Mouse (Mus musculus): ENCODE results near the gene Endog. TPM values are rescaled to one million over a fixed set of nuclear protein-coding genes. Genes with fewer than 3 reads are reported as not detected.

Endog gene
- polyA plus RNA-seq, 1 experiment from 2014 or later = 37.0 TPM

DNA sequence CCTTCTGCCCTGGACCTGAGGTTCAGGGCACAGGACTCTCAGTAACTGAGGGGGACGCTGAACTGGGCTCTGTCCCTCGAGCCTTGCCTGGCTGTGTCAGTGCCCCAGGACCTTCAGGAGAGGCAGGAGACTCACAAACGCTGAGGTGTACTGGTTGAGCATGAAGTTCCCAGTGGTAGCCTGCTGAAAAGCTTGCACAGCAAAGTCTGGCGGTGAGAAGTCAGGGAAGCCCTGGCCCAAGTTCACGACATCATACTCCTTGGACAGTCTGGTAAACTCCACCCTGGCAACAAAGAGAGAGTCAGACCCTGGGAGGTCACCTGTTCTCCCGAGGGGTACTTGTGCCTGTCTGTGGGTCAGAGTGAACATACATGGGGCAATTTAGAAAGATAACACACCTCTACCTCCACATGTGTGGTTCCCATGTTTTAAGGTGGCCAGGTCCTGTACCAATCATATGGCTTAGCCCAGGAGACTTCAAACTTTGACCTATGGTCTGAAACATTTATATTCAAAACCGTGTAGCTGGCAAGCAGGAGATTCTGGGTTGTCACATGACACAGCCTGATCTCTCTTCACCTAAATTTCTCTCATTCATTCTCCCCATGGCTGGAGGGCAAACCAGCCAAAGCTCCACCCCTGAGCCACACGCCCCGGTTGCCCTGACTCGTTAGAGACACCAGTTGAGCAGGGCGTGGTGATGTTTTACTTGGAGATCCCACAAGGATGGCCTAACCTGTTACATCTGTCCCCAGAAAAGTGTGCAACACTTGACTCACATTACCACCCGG is 20.7 kb downstream of the Endog start:
- H3K4me3 ChIP-seq = no peak overlapping the region
- H3K9me3 ChIP-seq (replicated peaks) = no peaks in the 10 kb centered on the region
- no peak overlapping the region for H3K9ac ChIP-seq
- no peaks in the 10 kb centered on the region for H3K27me3 ChIP-seq (replicated peaks)
- H3K4me1 ChIP-seq (replicated peaks) = no peaks in the 10 kb centered on the region
- 89% methylated on average over 12 of the region's 12 CpGs for WGBS
- H3K4me2 ChIP-seq = no peak overlapping the region
- H3K36me3 ChIP-seq = peaks cover 7% of the 10 kb centered on the region
- no peak overlapping the region for H3K27ac ChIP-seq (ENCODE audit: poor library complexity, severe bottlenecking)
- no peak for ATAC-seq (ENCODE audit: insufficient number of reproducible peaks, low FRiP score)

DNA sequence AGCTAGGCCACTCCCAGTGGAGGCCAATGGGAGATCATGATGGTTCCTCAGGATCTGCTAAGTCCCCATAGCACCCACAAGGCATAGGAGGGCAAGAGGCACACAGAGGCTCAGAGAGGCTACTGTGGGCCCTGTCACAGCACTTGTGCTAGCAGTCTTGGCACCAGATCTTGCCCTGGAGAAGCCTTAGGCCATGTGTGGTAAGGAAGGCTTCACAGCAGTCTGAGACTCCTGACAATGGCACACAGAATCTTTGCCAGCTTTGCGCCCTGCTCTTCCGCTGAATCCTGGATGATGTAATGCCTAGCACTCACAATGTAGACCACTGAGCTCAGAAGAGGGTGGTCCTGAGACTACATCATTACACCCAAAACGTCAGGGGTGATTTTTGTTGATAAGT is 23.4 kb downstream of the Endog start:
- Histone ChIP-seq H3K27ac (ENCODE audit: poor library complexity, severe bottlenecking) (no peak overlapping the region), H3K36me3 (peaks cover 4% of the 10 kb centered on the region; the same call in 1 of the 2 replicates), H3K4me3 (no peak overlapping the region), H3K4me1 (replicated peaks) (peaks cover 9% of the 10 kb centered on the region; the same call in 1 of the 2 replicates), H3K9me3 (replicated peaks) (no peaks in the 10 kb centered on the region), H3K27me3 (replicated peaks) (no peaks in the 10 kb centered on the region), H3K4me2 (no peak overlapping the region), H3K9ac (no peak overlapping the region)
- 72% methylated on average over 3 of the region's 3 CpGs for WGBS
- ATAC-seq (ENCODE audit: insufficient number of reproducible peaks, low FRiP score) = no peak

DNA sequence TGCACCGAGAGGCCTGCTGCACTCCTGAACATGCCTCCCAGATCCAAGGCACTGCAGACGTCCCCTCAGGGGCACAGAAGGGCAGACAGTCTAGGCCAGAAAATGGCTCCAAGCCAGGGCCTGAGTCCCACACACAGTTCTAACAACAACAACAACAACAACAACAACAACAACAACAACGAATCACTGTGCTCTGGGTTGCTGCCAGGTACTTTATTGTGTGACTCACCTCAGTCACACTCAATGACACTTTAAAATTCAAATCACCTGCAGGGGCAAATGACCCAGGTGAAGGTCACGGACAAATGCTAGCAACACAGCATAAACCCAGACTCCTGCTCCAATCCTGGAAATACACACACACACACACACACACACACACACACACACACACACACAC is 26.7 kb downstream of the Endog start:
- no peak for ATAC-seq (ENCODE audit: insufficient number of reproducible peaks, low FRiP score)
- 67% methylated on average over 4 of the region's 4 CpGs for WGBS

DNA sequence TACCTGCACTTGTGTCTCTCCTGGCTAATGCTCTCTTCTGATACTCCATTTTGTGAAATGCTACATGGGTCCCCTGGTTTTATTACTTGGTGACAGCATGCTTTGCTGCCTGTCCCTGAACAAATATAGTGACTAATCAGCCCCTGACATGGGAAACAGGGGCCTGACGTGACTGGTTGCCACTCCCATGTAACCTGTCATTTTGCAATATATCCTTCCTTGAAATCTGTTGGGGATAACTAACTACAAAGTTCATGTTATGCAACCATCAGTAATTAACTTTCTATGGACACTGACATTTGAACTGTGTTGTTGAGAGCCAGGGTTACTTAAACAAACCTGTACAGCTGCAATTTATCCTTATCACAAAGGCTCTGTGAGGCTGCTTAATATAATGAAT is 28.7 kb downstream of the Endog start:
- ATAC-seq (ENCODE audit: insufficient number of reproducible peaks, low FRiP score) = no peak
- WGBS = 35% methylated on average over 1 of the region's 1 CpGs
- no peak overlapping the region for H3K4me2 ChIP-seq
- H3K36me3 ChIP-seq = no peaks in the 10 kb centered on the region
- no peaks in the 10 kb centered on the region for H3K9me3 ChIP-seq (replicated peaks)
- H3K4me3 ChIP-seq = no peak overlapping the region
- H3K27ac ChIP-seq (ENCODE audit: poor library complexity, severe bottlenecking) = no peak overlapping the region
- no peak overlapping the region for H3K9ac ChIP-seq
- peaks cover 29% of the 10 kb centered on the region for H3K4me1 ChIP-seq (replicated peaks)
- no peaks in the 10 kb centered on the region for H3K27me3 ChIP-seq (replicated peaks)

More for the DNA sequence above, 26.7 kb downstream of the Endog start:
- no peak overlapping the region for H3K4me2 ChIP-seq
- H3K36me3 ChIP-seq = no peaks in the 10 kb centered on the region
- no peaks in the 10 kb centered on the region for H3K9me3 ChIP-seq (replicated peaks)
- H3K9ac ChIP-seq = no peak overlapping the region
- H3K27me3 ChIP-seq (replicated peaks) = no peaks in the 10 kb centered on the region
- H3K27ac ChIP-seq (ENCODE audit: poor library complexity, severe bottlenecking) = no peak overlapping the region
- H3K4me1 ChIP-seq (replicated peaks) = peaks cover 24% of the 10 kb centered on the region
- no peak overlapping the region for H3K4me3 ChIP-seq

GRCm38 (mm10) chr2:30200388-30200925 is 29.2 kb downstream of the Endog start:
- H3K9me3 ChIP-seq (replicated peaks) = no peaks in the 10 kb centered on the region
- no peak overlapping the region for H3K4me3 ChIP-seq
- peak overlapping the region; percentile 5; the same call in 1 of the 2 replicates for H3K4me2 ChIP-seq
- H3K27me3 ChIP-seq (replicated peaks) = no peaks in the 10 kb centered on the region
- H3K36me3 ChIP-seq = no peaks in the 10 kb centered on the region
- no peak for ATAC-seq (ENCODE audit: insufficient number of reproducible peaks, low FRiP score)
- H3K27ac ChIP-seq (ENCODE audit: poor library complexity, severe bottlenecking) = peak overlapping the region; percentile 52; the same call in 1 of the 2 replicates
- peaks cover 29% of the 10 kb centered on the region for H3K4me1 ChIP-seq (replicated peaks)
- H3K9ac ChIP-seq = peak overlapping the region; percentile 43
- 48% methylated on average over 5 of the region's 5 CpGs for WGBS

DNA sequence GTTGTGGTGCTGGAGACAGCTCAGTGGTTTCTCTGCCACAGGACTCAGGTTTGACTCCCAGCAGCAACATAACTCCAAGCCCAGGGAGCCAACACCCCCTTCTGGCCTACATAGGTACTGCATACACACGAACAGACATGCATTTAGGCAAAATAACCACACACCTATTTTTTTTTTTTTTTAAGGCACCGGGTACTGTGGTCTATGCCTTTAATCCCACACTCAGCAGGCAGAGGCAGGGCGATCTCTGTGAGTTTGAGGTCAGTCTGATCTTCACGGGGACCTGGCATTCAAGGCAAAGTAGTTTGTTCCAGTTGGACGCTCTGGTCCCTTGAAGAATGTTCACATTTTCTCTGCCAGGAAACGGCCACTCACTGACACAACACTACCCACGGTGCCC is 32.1 kb downstream of the Endog start:
- no peak overlapping the region for H3K27ac ChIP-seq (ENCODE audit: poor library complexity, severe bottlenecking)
- H3K4me1 ChIP-seq (replicated peaks) = peaks cover 27% of the 10 kb centered on the region
- WGBS = 72% methylated on average over 7 of the region's 7 CpGs
- H3K9me3 ChIP-seq (replicated peaks) = no peaks in the 10 kb centered on the region
- no peaks in the 10 kb centered on the region for H3K27me3 ChIP-seq (replicated peaks)
- ATAC-seq (ENCODE audit: insufficient number of reproducible peaks, low FRiP score) = no peak
- H3K4me2 ChIP-seq = no peak overlapping the region
- H3K9ac ChIP-seq = no peak overlapping the region
- H3K4me3 ChIP-seq = no peak overlapping the region
- no peaks in the 10 kb centered on the region for H3K36me3 ChIP-seq

DNA sequence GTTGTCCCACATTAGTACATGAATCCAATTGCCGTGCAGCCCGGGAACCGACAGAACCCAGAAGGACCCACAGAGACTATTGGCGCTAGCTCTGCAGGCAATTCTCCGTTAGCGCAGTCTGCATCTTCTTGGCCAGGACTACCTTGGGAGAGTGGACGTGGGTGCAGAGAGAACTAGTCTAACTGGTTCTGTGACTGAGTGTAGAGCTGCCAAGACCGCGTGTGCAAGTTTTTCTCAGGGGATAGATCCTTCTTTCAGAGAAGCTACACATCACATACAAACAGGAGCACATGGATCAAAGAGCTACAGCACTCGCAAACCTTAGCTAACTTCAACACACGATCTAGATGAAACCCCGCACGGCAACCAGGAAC is 33.9 kb downstream of the Endog start:
- Histone ChIP-seq H3K27me3 (replicated peaks) (no peaks in the 10 kb centered on the region), H3K4me2 (peak overlapping the region; percentile 88), H3K36me3 (no peaks in the 10 kb centered on the region), H3K4me1 (replicated peaks) (peaks cover 22% of the 10 kb centered on the region), H3K27ac (ENCODE audit: poor library complexity, severe bottlenecking) (peak overlapping the region; percentile 79), H3K9me3 (replicated peaks) (no peaks in the 10 kb centered on the region), H3K9ac (peak overlapping the region; percentile 83), H3K4me3 (peak overlapping the region; percentile 80)
- 2% methylated on average over 13 of the region's 13 CpGs for WGBS
- peak; percentile 64 for ATAC-seq (ENCODE audit: insufficient number of reproducible peaks, low FRiP score)

DNA sequence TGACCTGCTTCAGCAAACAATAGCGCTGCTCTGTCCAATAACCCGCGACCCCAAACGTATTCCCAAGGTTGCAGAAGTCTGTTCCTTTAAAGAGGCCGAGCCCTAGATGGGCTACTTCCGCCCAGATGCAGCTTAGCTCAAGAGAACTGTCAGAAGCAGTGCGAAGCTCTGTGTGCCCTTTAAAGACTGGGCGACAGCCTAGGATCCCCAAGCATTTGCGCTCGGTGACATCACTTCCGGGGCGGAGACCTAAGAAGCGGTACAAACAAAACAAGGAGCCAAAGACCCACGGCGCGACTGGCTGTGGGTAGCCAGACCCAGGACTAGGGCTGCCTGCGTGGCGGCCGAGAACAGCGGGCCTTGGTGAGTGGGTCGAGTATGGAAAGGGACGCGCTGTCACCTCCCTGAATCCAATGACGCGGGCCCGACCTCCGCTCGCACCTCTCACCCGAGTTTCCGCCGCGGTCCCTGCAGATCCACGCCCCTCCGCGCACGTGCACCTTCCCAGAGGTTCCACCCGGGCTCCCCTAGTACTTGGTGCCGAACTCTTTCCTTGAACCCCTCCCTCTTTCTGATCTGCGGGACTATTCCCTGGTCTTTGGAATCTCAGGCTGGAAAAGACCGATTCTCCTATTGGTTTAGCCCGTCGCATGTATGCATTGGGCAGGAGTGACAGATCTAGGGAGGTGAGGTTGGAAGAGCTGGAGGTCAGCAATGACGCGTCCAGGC is 34.5 kb downstream of the Endog start, which contains the start of gene Kyat1:
TSS of gene Kyat1 (minus strand) at position 219 of the 729 bp plus-strand sequence.
- H3K4me3 ChIP-seq = peak within 1 kb of the TSS; percentile 80
- no peaks in the 10 kb centered on the region for H3K27me3 ChIP-seq (replicated peaks)
- H3K9ac ChIP-seq = peak within 1 kb of the TSS; percentile 83
- peak within 1 kb of the TSS; percentile 79 for H3K27ac ChIP-seq (ENCODE audit: poor library complexity, severe bottlenecking)
- H3K4me2 ChIP-seq = peak within 1 kb of the TSS; percentile 88
- ATAC-seq (ENCODE audit: insufficient number of reproducible peaks, low FRiP score) = peak; percentile 94
- H3K4me1 ChIP-seq (replicated peaks) = peaks cover 16% of the 10 kb centered on the region
- no peaks in the 10 kb centered on the region for H3K36me3 ChIP-seq
- under 1% methylated on average over 44 of the region's 44 CpGs for WGBS
- H3K9me3 ChIP-seq (replicated peaks) = no peaks in the 10 kb centered on the region

DNA sequence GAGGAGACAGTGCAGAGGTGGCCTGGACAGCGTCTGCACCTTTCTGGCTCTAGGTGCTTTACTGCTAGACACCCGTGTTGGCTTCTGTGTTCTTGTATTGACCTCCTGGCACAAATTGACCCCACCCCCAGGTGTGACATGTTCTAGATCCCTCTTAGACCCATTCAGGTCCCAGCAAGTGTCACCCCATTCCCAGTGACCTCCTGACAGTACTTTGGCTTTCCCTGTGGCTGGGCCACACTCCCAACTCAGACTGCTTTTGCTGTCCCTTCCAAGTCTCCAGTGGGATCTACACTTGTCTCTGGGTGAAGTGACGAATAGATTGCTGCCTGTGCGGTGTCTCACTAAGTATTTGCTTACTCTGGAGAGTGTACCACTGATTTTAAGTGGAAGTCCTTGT is 36.1 kb downstream of the Endog start:
- 72% methylated on average over 4 of the region's 4 CpGs for WGBS

GRCm38 (mm10) chr2:30207886-30208285 is 36.6 kb downstream of the Endog start:
- H3K9ac ChIP-seq = no peak overlapping the region
- 54% methylated on average over 5 of the region's 5 CpGs for WGBS
- ATAC-seq (ENCODE audit: insufficient number of reproducible peaks, low FRiP score) = no peak

More for the DNA sequence above, 36.1 kb downstream of the Endog start:
- Histone ChIP-seq H3K4me3 (no peak overlapping the region), H3K36me3 (no peaks in the 10 kb centered on the region), H3K4me2 (no peak overlapping the region), H3K27ac (ENCODE audit: poor library complexity, severe bottlenecking) (no peak overlapping the region), H3K9me3 (replicated peaks) (no peaks in the 10 kb centered on the region), H3K27me3 (replicated peaks) (no peaks in the 10 kb centered on the region), H3K9ac (no peak overlapping the region), H3K4me1 (replicated peaks) (peaks cover 13% of the 10 kb centered on the region)
- no peak for ATAC-seq (ENCODE audit: insufficient number of reproducible peaks, low FRiP score)

More at GRCm38 (mm10) chr2:30207886-30208285, 36.6 kb downstream of the Endog start:
- Histone ChIP-seq H3K4me1 (replicated peaks) (peaks cover 13% of the 10 kb centered on the region), H3K4me2 (no peak overlapping the region), H3K36me3 (no peaks in the 10 kb centered on the region), H3K27me3 (replicated peaks) (no peaks in the 10 kb centered on the region), H3K9me3 (replicated peaks) (no peaks in the 10 kb centered on the region), H3K4me3 (no peak overlapping the region), H3K27ac (ENCODE audit: poor library complexity, severe bottlenecking) (no peak overlapping the region)

All from heart, embryonic 12.5 days (tissue).